Mouse (Mus musculus): ENCODE results near the gene Ifnar2. TPM values are rescaled to one million over a fixed set of nuclear protein-coding genes. Genes with fewer than 3 reads are reported as not detected.

The Ifnar2 gene
- total and polyA plus RNA-seq, 3 experiments = 31.2 to 39.9 (median 36.0) TPM

DNA sequence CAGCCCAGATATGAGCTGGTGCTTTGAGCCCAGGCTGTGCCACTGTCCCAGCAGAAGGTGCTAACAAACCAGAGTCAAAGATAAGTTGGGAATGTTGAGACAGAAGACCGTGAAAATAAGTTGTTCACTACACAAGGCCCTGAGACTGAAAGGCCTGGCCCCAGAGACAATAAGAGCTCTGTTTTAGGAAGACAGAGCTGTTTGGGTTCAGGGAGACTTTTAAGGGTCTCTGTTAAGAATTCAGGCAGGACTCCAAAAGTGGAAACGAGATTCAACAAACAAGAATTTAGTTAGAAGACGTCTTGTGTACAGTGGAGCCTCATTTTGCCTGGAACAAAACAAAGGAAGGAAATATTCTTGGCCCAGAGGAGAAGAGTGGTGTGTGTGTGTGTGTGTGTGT is 6.8 kb downstream of the Ifnar2 start:
- 21% methylated on average over 3 of the region's 3 CpGs for WGBS
- Histone ChIP-seq H3K27me3 (ENCODE audit: control insufficient read depth, insufficient read depth, low read length) (no peaks in the 10 kb centered on the region), H3K79me2 (replicated peaks; ENCODE audit: control insufficient read depth, insufficient read depth, low read length) (peaks cover 5% of the 10 kb centered on the region), H3K4me1 (ENCODE audit: control insufficient read depth, insufficient read depth, low read length) (peaks cover 15% of the 10 kb centered on the region), H3K4me3 (no peak overlapping the region), H3K27ac (peak overlapping the region; percentile 85), H3K9ac (ENCODE audit: low read depth, low read length) (no peak overlapping the region), H3K36me3 (ENCODE audit: control insufficient read depth, insufficient read depth, low read length) (peaks cover 7% of the 10 kb centered on the region)
- intact Hi-C loops (cut with DNase I) = no loop called here
- no peak for DNase-seq
- no peak for TF ChIP-seq CTCF (IDR thresholded peaks at IDR 0.05)
- no peak for TF ChIP-seq POLR2A (IDR thresholded peaks at IDR 0.05; ENCODE audit: insufficient read depth, low read depth, low read length)
- TF ChIP-seq EP300 (IDR thresholded peaks at IDR 0.05; ENCODE audit: insufficient read depth, low read depth, low read length) = no peak

DNA sequence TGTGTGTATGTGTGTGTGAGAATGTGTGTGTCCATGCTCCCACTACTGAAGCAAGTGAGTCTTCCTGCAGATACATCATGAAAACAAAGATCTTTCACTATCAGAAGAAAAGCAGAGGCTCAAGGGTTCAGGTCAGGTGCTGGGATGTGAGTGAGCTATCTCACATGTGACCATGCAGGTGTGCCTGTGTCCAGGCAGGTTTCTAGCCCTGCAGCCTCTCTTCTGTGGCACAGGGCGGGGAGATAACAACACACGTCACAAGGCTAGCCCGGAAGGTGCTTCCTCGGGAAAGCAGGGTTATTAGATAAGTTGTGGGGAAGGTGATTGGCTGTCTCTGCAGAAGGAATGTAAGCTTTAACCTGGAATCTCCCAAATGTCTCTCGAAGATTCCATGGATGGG is 7.6 kb downstream of the Ifnar2 start:
- Histone ChIP-seq H3K27me3 (ENCODE audit: control insufficient read depth, insufficient read depth, low read length) (no peaks in the 10 kb centered on the region), H3K27ac (peak overlapping the region; percentile 52), H3K36me3 (ENCODE audit: control insufficient read depth, insufficient read depth, low read length) (peaks cover 12% of the 10 kb centered on the region), H3K9ac (ENCODE audit: low read depth, low read length) (no peak overlapping the region), H3K4me3 (no peak overlapping the region), H3K79me2 (replicated peaks; ENCODE audit: control insufficient read depth, insufficient read depth, low read length) (peaks cover 5% of the 10 kb centered on the region), H3K4me1 (ENCODE audit: control insufficient read depth, insufficient read depth, low read length) (peaks cover 15% of the 10 kb centered on the region)
- WGBS = 36% methylated on average over 5 of the region's 5 CpGs
- intact Hi-C loops (cut with DNase I) = no loop called here
- no peak for TF ChIP-seq POLR2A (IDR thresholded peaks at IDR 0.05; ENCODE audit: insufficient read depth, low read depth, low read length)
- DNase-seq = peak in 1 of 2 experiments; percentile 19

DNA sequence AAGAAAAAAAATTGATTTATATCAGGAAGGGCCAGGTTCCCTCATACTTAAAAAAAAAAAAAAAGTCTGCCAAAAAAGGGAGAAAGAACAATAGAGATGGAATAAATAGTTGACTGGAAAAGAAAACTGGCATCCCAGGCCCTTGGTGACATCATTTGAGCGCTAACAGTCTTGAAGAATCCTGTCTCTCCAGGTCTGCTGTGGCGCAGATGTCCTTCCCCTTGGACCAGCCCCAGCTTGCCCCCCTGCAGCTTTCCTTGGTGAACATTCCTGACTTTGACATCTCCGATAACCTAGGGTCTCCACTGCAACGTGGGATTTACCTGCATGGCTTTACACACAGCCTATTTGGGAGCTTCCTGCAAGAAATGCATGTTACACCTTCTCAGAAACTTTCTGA is 9.0 kb downstream of the Ifnar2 start:
- 71% methylated on average over 4 of the region's 4 CpGs for WGBS
- TF ChIP-seq CTCF (IDR thresholded peaks at IDR 0.05) (no peak), POLR2A (IDR thresholded peaks at IDR 0.05; ENCODE audit: insufficient read depth, low read depth, low read length) (no peak), EP300 (IDR thresholded peaks at IDR 0.05; ENCODE audit: insufficient read depth, low read depth, low read length) (no peak)
- Histone ChIP-seq H3K4me3 (no peak overlapping the region), H3K27ac (no peak overlapping the region), H3K36me3 (ENCODE audit: control insufficient read depth, insufficient read depth, low read length) (peaks cover 11% of the 10 kb centered on the region), H3K27me3 (ENCODE audit: control insufficient read depth, insufficient read depth, low read length) (no peaks in the 10 kb centered on the region), H3K9ac (ENCODE audit: low read depth, low read length) (no peak overlapping the region), H3K79me2 (replicated peaks; ENCODE audit: control insufficient read depth, insufficient read depth, low read length) (peaks cover 5% of the 10 kb centered on the region), H3K4me1 (ENCODE audit: control insufficient read depth, insufficient read depth, low read length) (peaks cover 13% of the 10 kb centered on the region)
- DNase-seq = peak in 1 of 2 experiments; percentile 16
- intact Hi-C loops (cut with DNase I) = no loop called here

DNA sequence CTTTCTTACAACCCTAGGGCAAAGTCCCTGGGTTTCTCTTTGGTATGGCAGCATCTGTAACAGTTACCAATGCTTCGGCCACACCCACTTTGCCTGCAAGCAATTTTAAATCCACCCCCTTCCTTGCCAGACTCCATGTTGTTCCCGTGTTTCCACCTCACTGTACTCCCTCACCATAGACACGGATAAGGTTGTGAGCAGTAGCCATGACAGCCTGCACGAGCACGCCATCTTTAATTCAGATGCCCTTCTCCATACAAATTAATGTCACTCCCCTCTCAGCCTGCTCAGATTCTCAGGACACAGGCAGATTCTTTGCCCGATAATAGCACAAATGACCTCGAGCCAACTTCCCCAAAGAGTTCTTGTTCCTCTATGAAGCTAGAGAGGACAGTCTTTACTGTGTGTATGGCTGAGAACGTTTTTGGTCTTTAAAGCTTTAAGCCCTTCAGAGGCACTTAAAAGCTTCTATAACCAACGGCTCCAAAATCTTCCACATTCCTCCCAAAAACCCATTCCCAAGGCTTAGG is 9.7 kb downstream of the Ifnar2 start:
- H3K27ac ChIP-seq = no peak overlapping the region
- peaks cover 11% of the 10 kb centered on the region for H3K4me1 ChIP-seq (ENCODE audit: control insufficient read depth, insufficient read depth, low read length)
- no peak overlapping the region for H3K9ac ChIP-seq (ENCODE audit: low read depth, low read length)
- peak in 1 of 2 experiments; percentile 19 for DNase-seq
- peaks cover 5% of the 10 kb centered on the region for H3K79me2 ChIP-seq (replicated peaks; ENCODE audit: control insufficient read depth, insufficient read depth, low read length)
- peaks cover 11% of the 10 kb centered on the region for H3K36me3 ChIP-seq (ENCODE audit: control insufficient read depth, insufficient read depth, low read length)
- 85% methylated on average over 9 of the region's 9 CpGs for WGBS
- H3K27me3 ChIP-seq (ENCODE audit: control insufficient read depth, insufficient read depth, low read length) = no peaks in the 10 kb centered on the region
- no peak for TF ChIP-seq EP300 (IDR thresholded peaks at IDR 0.05; ENCODE audit: insufficient read depth, low read depth, low read length)
- TF ChIP-seq CTCF (IDR thresholded peaks at IDR 0.05) = no peak
- no peak for TF ChIP-seq POLR2A (IDR thresholded peaks at IDR 0.05; ENCODE audit: insufficient read depth, low read depth, low read length)
- H3K4me3 ChIP-seq = no peak overlapping the region
- intact Hi-C loops (cut with DNase I) = no loop called here

DNA sequence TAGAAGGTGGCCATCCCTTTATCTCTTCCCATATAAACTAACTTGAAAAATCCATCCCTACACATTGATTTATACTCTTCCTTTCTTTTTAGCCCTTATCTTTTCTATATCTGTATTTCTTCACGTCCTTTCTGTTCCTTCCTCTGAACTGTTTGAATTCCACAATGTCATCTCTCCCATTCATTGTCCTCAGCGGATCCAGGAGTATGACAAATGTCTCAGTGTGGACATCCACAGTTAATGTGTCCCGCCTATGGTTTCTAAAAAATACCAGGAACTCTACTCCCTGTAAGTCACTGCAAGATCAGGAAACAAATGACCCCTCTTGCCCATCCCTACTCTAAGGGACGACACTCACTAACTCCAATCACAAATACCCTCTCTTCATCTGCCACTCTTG is 11.6 kb downstream of the Ifnar2 start:
- DNase-seq = no peak
- intact Hi-C loops (cut with DNase I) = no loop called here
- TF ChIP-seq CTCF (IDR thresholded peaks at IDR 0.05) = no peak
- no peak for TF ChIP-seq POLR2A (IDR thresholded peaks at IDR 0.05; ENCODE audit: insufficient read depth, low read depth, low read length)
- TF ChIP-seq EP300 (IDR thresholded peaks at IDR 0.05; ENCODE audit: insufficient read depth, low read depth, low read length) = no peak
- Histone ChIP-seq H3K27me3 (ENCODE audit: control insufficient read depth, insufficient read depth, low read length) (no peaks in the 10 kb centered on the region), H3K79me2 (replicated peaks; ENCODE audit: control insufficient read depth, insufficient read depth, low read length) (peaks cover 5% of the 10 kb centered on the region), H3K4me1 (ENCODE audit: control insufficient read depth, insufficient read depth, low read length) (peaks cover 9% of the 10 kb centered on the region), H3K4me3 (no peak overlapping the region), H3K36me3 (ENCODE audit: control insufficient read depth, insufficient read depth, low read length) (peaks cover 9% of the 10 kb centered on the region), H3K9ac (ENCODE audit: low read depth, low read length) (no peak overlapping the region), H3K27ac (peak overlapping the region; percentile 81; the same call in 1 of the 2 replicates)
- 61% methylated on average over 4 of the region's 4 CpGs for WGBS

DNA sequence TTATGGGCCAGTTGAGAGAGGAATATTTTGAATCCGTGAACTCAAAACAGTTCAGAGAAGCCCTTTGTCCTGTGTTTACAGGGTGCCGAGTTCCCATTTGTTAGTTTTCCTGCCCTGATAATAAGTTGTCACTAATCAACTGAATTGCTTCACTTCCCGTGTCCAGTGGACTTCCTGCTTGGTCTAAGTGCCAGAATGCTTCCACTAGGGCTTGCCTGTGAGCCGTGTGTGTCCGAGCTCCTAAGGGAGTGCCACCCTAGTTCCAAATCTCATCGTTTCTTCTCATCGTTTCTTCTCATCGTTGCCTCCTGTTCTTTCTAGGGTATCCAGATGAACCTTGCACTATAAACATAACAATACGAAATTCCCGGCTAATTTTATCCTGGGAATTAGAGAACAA is 13.0 kb downstream of the Ifnar2 start:
- peak overlapping the region; percentile 81 for H3K27ac ChIP-seq
- TF ChIP-seq EP300 (IDR thresholded peaks at IDR 0.05; ENCODE audit: insufficient read depth, low read depth, low read length) = 0 out of 2 replicates have a peak, but pooled peaks have one; percentile 65
- TF ChIP-seq CTCF (IDR thresholded peaks at IDR 0.05) = peak; percentile 44
- TF ChIP-seq POLR2A (IDR thresholded peaks at IDR 0.05; ENCODE audit: insufficient read depth, low read depth, low read length) = peak; percentile 82
- 0 out of 2 replicates have a peak, but pooled peaks cover 2% of the 10 kb centered on the region for H3K79me2 ChIP-seq (replicated peaks; ENCODE audit: control insufficient read depth, insufficient read depth, low read length)
- H3K4me1 ChIP-seq (ENCODE audit: control insufficient read depth, insufficient read depth, low read length) = peaks cover 5% of the 10 kb centered on the region
- 24% methylated on average over 10 of the region's 10 CpGs for WGBS
- H3K4me3 ChIP-seq = peak overlapping the region; percentile 3; the same call in 1 of the 2 replicates
- H3K36me3 ChIP-seq (ENCODE audit: control insufficient read depth, insufficient read depth, low read length) = peaks cover 7% of the 10 kb centered on the region
- peak; percentile 63 to 69 for DNase-seq
- intact Hi-C loops (cut with DNase I) = loop anchor here (1.0 kb wide), 1 partner anchor 22 kb away; no protein-coding TSS in a partner anchor
- no peak overlapping the region for H3K9ac ChIP-seq (ENCODE audit: low read depth, low read length)
- H3K27me3 ChIP-seq (ENCODE audit: control insufficient read depth, insufficient read depth, low read length) = no peaks in the 10 kb centered on the region

Data from heart, adult 2 months (tissue).